Mouse (Mus musculus) skeletal muscle tissue, adult 2 months (tissue): Measurements from ENCODE around the gene Bbc3.
"Not testable (repeated sequence)": the region's sequence is repeated elsewhere in the genome, so short reads cannot be mapped to it uniquely, and the experiment has no call there.

Experiments used
- DNase-seq: peaks from one replicate; pipeline ENCODE4 v3.0.0-alpha.2; 2012; ENCODE audit warnings: low read depth, low spot score

The Bbc3 gene

GRCm38 (mm10) chr7:16294346-16294745 is 13.8 kb upstream of the Bbc3 start:
- no peak for DNase-seq

- peak; percentile 95 for DNase-seq
Observed at GRCm38 (mm10) chr7:16294837-16295236, 13.4 kb upstream of the Bbc3 start.

DNA sequence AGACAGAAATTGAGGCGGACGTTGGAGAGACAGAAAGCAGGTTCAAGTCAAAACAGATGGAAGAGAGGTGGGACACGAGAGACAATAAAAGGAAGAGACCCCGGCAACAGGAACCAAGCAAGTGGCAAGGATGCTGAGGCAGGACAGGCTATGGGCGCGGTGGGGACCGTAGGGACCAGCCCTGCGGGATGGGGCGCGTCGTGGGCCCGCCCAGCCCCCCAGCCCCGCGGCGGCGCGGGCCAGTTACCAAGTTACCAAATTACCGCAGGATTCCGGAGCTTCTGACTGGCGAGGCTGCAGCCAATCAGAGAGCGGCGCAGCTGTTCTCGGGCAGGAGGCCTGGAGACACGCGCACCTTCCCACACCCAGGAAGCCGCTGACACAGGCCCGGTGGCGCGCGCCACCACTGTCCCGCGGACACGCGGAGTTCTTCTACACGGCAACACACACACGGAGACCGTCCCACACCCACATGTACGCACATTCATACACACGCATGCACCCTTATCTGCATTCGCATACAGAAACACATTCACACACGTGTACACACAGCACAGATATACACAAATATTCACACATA is 12.8 kb upstream of the Bbc3 start:
- peak; percentile 91 for DNase-seq

- no peak for DNase-seq
Observed at GRCm38 (mm10) chr7:16296146-16296545, 12.0 kb upstream of the Bbc3 start.

DNA sequence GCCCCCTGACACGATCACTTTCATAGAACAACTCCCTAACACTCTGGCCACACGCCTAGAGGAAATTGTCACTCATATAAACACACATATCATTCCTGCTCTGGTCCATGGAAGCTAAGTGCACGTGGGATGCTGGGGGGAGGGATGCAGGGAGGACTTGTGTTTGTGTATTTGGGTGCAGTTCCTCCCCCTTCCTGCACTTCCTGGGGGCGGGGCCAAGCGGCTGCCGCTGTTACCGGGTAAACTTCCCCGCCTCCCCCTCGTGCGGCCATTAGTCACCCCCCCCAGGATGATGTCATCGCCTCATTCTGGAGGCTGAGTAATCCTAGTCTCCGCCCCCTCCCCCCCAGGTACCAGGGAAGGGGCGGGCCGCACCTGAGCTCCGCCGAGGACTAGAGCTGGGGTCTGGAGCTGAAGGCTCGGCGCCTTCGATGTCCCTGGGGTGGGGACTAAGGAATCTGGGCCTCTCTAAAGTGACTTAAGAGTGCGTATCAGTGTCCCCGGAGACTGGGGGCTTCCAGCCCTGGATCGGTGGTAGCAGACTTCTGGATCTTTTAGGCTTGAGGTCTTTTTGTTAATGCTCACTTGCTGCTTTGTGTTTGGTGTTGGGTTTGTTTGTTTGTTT is 11.3 kb upstream of the Bbc3 start:
- peak; percentile 89 for DNase-seq

DNA sequence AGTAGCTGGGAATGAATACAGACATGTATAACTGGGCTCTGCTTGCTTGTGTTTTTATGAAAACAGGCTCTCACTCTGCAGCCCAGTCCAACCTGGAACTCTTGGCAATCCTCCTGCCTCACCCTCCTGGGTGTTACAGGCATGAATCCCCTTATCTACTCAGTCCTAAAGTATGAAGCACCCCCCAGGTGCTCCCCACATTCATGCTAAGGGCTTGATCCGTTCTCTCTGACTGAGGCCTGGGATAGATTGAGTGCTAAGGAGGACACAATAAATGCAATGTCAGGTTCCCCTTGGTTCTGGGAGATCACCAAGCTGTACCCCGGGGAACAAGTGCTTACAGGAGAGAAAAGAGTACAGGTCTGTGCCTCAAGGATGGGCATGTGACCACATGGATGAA is 10.6 kb upstream of the Bbc3 start:
- no peak for DNase-seq

DNA sequence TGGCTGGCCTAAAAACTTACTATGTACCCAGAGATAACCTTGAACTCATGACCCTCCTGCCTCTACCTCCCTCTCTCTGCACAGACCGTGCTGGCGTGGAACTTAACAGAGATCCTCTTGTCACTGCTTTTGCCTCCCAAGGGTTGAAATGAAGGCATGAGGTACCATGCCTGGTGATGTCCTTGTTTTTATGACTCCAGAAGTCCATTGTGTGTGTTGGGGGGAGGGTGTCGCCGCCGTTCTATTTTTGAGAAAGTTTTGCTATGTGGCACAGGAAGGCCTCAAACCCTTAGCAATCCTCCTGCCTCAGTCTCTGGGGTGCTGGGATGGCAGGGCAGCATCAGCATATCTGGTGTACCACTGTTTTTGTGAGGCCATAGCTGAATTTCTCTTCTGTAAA is 9.3 kb upstream of the Bbc3 start:
- no peak for DNase-seq

GRCm38 (mm10) chr7:16299419-16300035 is 8.7 kb upstream of the Bbc3 start:
- peak; percentile 81 for DNase-seq

DNA sequence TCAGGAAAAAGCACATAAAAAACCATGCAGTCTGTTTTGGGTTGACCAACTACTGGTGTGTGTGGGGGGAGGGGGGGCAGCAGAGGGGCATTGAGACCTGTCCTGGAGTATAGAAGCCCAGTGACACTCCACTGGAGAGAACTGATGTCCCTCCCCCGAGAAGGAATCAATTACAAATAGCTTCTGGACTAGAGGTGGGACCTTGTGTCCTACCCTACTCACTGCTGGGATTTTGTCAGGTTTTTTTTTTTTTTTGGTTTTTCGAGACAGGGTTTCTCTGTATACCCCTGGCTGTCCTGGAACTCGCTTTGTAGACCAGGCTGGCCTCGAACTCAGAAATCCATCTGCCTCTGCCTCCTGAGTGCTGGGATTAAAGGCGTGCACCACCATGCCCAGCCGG is 1.1 kb upstream of the Bbc3 start:
- DNase-seq, result not testable (repeated sequence)

GRCm38 (mm10) chr7:16308555-16309317 is 543 bp downstream of the Bbc3 start:
- no peak for DNase-seq

- peak; percentile 54 for DNase-seq
Observed at GRCm38 (mm10) chr7:16309318-16310019, 1.3 kb downstream of the Bbc3 start.

GRCm38 (mm10) chr7:16310020-16310520 is 1.9 kb downstream of the Bbc3 start:
- DNase-seq, result peak; percentile 78

GRCm38 (mm10) chr7:16310521-16311452 is 2.6 kb downstream of the Bbc3 start:
- no peak for DNase-seq

DNA sequence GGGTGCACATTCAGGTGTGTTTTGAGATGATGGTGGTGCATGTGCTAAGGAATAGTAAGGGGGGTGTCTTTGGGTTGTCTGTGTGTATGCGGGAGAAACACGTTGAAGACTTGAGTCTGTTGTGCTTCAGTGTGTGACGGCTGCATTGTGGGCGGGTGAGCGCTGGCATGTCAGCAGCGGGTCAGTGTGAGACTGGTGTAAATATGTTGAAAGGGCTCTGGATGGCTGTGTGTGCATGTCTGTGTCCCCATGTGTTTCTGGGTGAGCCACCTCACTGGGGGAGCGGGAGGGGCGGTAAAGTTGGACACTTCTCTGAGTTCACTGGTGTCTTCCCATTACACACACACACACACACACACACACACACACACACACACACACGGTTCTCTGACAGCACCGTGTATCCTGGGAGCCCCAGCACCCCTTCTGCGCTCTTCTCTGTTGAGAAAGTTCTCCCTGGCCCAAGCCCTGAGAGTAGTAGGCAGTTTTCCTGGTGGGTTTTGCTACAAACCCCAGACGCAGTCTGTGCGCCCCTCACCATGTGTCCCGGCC is 3.3 kb downstream of the Bbc3 start:
- DNase-seq, result no peak

GRCm38 (mm10) chr7:16312011-16312671 is 3.9 kb downstream of the Bbc3 start:
- DNase-seq, result no peak

GRCm38 (mm10) chr7:16312672-16313311 is 4.6 kb downstream of the Bbc3 start:
- peak; percentile 77 for DNase-seq

DNA sequence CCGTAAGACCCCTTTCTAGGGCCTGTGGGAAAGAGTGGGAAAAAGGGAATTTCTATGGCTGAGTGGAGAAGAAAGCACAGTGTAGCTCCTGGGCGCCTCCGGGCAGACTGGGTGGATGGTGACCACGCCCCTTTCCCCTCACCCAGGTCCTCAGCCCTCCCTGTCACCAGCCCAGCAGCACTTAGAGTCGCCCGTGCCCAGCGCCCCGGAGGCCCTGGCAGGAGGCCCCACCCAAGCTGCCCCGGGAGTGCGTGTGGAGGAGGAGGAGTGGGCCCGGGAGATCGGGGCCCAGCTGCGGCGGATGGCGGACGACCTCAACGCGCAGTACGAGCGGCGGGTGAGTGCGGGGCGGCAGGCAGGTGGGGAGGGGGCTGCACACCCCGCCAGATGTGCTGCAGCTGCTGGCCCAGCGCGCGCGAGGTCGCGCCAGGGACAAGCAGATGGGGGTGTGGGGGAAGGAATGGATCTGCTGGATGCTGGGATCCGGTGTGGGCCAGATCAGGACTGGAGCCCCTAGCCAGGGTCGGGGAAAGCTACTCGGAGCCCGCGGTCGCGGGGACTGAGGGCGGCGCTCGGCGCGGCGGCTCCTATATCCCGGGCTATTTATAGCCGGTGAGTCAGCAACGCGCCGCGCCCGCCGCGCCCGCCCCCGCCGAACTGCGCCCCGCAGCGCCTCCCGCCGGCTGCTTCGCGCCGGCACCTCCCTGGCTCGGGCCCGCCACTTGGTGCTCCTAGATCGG is 5.5 kb downstream of the Bbc3 start:
- DNase-seq, result peak; percentile 85

DNA sequence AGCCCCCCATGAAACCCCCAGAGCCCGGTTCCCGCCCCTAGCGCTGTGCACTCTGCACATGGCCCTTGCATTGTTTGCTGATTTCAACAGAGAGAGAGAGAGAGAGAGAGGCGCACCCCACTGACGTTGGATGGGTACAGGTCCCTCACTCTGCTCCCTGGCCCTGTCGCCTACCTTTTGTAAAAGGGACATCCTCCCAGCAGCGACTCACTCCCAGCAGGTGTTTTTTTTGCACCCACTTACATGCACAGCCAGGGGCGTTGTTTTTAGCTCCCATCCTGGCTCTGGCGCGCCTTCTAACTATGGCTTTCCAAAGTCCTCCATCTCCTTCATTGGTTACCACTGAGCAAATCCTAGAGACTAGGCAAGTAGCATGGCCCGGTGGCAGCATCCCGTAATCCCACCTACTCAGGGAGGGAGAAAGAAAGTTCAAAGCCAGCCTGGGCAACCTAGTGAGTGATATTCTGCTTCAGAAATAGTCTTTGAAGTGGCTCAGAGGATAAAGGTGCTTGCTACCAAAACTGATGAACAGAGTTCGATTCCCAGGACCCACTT is 6.1 kb downstream of the Bbc3 start:
- DNase-seq, result no peak
